Mouse (Mus musculus) neural tube, embryonic 12.5 days (tissue): Measurements from ENCODE around the gene Gm40193. TPM values are rescaled to one million over a fixed set of nuclear protein-coding genes. Genes with fewer than 3 reads are reported as not detected.

Source experiments
- ATAC-seq: fragments of 200-750 bp; cut with Nextera tagmentation; 2 replicates; pipeline ENCODE4 v1.8.0; 2017; ENCODE audit warnings: low read depth, mild to moderate bottlenecking, moderate TSS enrichment, moderate library complexity; ENCODE audit not compliant: low FRiP score
- H3K27ac ChIP-seq: fragments of 300-500 bp; sonication (generic); 2 replicates; pipeline ENCODE4 v1.5.1; 2016
- H3K27me3 ChIP-seq: fragments of 300-500 bp; sonication (generic); replicated peaks from 2 replicates; pipeline ENCODE4 v1.6.1; 2016; ENCODE audit warnings: mild to moderate bottlenecking
- H3K36me3 ChIP-seq: fragments of 300-500 bp; sonication (generic); 2 replicates; pipeline ENCODE4 v1.6.1; 2016; ENCODE audit warnings: mild to moderate bottlenecking
- H3K4me1 ChIP-seq: fragments of 300-500 bp; sonication (generic); 2 replicates; pipeline ENCODE4 v1.6.1; 2016
- H3K4me2 ChIP-seq: fragments of 300-500 bp; sonication (generic); replicated peaks from 2 replicates; pipeline ENCODE4 v1.6.1; 2016; ENCODE audit warnings: mild to moderate bottlenecking
- H3K4me3 ChIP-seq: fragments of 300-500 bp; sonication (generic); 2 replicates; pipeline ENCODE4 v1.5.1; 2016
- H3K9ac ChIP-seq: fragments of 300-500 bp; sonication (generic); 2 replicates; pipeline ENCODE4 v1.6.1; 2016; ENCODE audit warnings: mild to moderate bottlenecking
- H3K9me3 ChIP-seq: fragments of 300-500 bp; sonication (generic); 2 replicates; pipeline ENCODE4 v1.6.1; 2016; ENCODE audit warnings: mild to moderate bottlenecking
- WGBS: fragments of 180-500 bp; shearing (Covaris S2); methylation state at CpG from one replicate; pipeline ENCODE4 v1.1.7; 2016; 5-methylcytosine and 5-hydroxymethylcytosine counted together
- polyA plus RNA-seq: library from polyadenylated mRNA; unstranded; fragments of >200 nt; fragmentation: Nextera tagmentation; extraction: Ambion mirVana; gene quantifications from 2 replicates; pipeline ENCODE4 v1.2.1, GENCODE M21; 2016

Gm40193 gene
- polyA plus RNA-seq, 1 experiment from 2014 or later = not detected

DNA sequence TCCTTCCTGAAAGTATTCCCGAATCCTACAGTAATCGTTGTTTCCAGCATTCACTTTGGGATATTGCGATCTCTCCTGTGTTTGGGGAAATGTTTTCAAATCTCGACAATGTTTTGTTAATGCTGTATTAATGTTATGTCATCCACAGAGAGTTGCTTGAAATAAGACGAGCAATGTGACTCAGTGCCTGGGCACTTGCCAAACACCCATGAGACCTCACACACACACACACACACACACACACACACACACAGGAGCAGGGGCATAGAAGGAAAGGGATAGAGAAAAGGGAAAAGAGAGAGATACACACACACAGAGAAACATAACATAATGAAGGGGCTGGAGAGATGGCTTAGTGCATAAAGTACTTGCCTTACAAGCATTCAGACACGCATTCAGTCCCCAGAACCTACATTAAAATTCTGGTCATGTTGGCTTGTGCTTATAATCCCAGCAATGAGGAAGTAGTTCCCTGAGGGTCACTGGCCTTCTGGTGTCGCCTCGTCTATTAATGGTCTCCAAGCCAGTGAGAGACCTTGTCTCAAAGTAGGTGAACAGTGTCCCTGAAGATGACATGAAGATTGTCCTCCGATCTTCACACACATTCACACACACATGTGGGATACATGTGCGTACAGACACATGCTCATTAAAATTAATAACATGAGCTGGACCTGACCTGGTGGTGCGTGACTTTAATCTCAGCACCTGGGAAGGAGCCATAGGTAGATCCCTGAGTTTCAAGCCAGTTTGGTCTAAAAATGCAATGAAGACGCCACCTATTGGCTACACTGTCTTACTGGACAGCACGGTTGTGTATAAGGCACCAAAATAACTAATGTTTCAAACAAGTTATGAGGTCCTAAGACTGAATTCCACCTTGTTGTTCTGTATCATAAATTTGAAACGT lies 32.9 kb downstream of the Gm40193 start:
- no peaks in the 10 kb centered on the region for H3K36me3 ChIP-seq
- no peaks in the 10 kb centered on the region for H3K27me3 ChIP-seq
- H3K27ac ChIP-seq = no peak overlapping the region
- no peak overlapping the region for H3K9ac ChIP-seq
- no peaks in the 10 kb centered on the region for H3K4me1 ChIP-seq
- H3K4me2 ChIP-seq = no peak overlapping the region
- no peak overlapping the region for H3K4me3 ChIP-seq
- WGBS = 79% methylated on average over 14 of the region's 14 CpGs
- no peak for ATAC-seq
- no peaks in the 10 kb centered on the region for H3K9me3 ChIP-seq

DNA sequence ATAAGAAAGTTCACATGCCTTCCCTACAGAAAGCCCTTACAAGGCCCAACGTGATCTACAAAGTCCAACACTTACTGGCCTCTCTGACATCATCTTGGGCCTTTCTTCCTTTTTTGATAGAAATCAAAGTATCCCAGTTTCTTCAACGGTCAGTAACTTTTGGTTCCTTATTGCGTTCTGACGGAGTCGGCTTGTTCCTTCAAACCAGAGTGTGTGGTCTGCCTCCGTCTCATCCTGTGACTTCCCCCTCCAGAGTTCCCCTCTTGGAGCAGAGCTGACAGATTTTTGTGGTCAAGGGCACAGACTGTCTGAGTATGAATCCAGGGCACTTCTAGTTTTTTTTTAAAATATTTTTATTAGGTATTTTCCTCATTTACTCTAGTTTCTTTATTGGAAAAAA lies 43.1 kb downstream of the Gm40193 start:
- H3K36me3 ChIP-seq = no peaks in the 10 kb centered on the region
- H3K9ac ChIP-seq = no peak overlapping the region
- 91% methylated on average over 6 of the region's 6 CpGs for WGBS
- H3K27me3 ChIP-seq = no peaks in the 10 kb centered on the region
- no peak overlapping the region for H3K4me2 ChIP-seq
- no peak overlapping the region for H3K4me3 ChIP-seq
- no peak overlapping the region for H3K27ac ChIP-seq
- 0 out of 2 replicates have a peak, but pooled peaks cover 4% of the 10 kb centered on the region for H3K9me3 ChIP-seq
- no peaks in the 10 kb centered on the region for H3K4me1 ChIP-seq
- ATAC-seq = no peak

DNA sequence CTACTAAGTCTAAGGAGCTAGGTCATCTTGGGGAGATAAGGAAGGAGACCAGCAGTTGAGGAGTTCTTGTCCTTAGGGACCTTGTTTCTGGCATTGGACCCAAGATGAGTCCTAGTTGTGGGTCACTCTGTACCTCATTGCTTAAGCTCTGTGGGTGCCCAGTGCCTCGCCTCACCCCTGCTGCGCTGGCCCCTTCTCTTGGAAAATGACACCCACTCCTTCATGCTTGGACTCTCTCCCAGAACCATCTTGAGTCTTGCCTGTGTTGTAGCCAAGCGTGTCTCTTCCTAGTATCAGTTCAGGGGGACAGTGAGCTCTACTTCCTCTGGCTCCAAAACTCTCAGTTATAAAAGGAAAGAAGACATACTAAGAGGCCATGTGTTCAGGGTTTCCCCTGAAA lies 43.6 kb downstream of the Gm40193 start:
- no peak for ATAC-seq
- 86% methylated on average over 3 of the region's 3 CpGs for WGBS
- Histone ChIP-seq H3K9me3 (0 out of 2 replicates have a peak, but pooled peaks cover 4% of the 10 kb centered on the region), H3K36me3 (no peaks in the 10 kb centered on the region), H3K27ac (no peak overlapping the region), H3K4me1 (no peaks in the 10 kb centered on the region), H3K27me3 (no peaks in the 10 kb centered on the region), H3K4me2 (no peak overlapping the region), H3K9ac (no peak overlapping the region), H3K4me3 (no peak overlapping the region)

DNA sequence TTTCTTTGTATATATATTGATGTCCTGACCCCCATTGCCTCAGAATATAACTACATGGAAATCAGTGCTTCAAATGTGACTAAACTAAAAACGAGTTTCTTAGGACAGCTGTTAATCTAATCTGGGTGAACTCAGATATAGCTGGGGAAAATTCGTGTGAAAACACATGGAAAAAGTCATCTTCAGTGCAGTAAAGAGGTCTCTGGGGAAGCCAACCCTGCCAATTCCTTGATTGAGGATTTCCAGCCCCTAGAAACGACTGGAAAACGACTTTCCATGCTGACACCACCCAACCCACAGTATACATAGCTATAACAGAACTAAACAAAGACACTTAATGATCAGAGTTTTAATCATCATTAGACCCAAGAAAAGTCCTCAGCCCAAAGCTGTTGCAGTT lies 44.9 kb downstream of the Gm40193 start:
- H3K4me1 ChIP-seq = no peaks in the 10 kb centered on the region
- H3K27ac ChIP-seq = no peak overlapping the region
- WGBS = 49% methylated on average over 4 of the region's 4 CpGs
- no peak overlapping the region for H3K9ac ChIP-seq
- H3K4me2 ChIP-seq = no peak overlapping the region
- no peak for ATAC-seq
- H3K9me3 ChIP-seq = 0 out of 2 replicates have a peak, but pooled peaks cover 4% of the 10 kb centered on the region
- no peaks in the 10 kb centered on the region for H3K27me3 ChIP-seq
- H3K4me3 ChIP-seq = no peak overlapping the region
- H3K36me3 ChIP-seq = no peaks in the 10 kb centered on the region

DNA sequence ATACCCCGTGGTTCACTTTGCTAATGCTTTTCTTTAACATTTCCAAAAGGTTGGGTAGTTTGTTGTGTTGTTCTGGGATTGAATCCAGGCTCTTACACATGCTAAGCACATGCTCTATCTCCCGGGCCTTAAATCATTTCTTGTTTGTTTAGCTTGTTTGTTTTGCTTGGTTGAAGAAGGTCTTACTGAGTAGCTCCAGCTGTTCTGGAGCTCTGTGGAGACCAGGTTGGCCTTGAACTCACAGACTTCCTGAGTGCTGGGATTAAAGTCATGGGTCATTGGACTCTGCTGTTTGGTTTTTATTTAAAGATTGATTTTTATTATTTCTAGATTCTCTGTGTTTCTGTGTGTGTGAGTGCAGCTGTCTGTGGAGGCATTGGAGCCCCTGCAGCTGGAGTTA lies 47.2 kb downstream of the Gm40193 start:
- H3K4me3 ChIP-seq = no peak overlapping the region
- no peak overlapping the region for H3K4me2 ChIP-seq
- H3K27ac ChIP-seq = no peak overlapping the region
- 68% methylated on average over 2 of the region's 2 CpGs for whole genome bisulfite sequencing
- no peak overlapping the region for H3K9ac ChIP-seq
- no peak for ATAC-seq
- H3K36me3 ChIP-seq = no peaks in the 10 kb centered on the region
- no peaks in the 10 kb centered on the region for H3K27me3 ChIP-seq
- H3K4me1 ChIP-seq = no peaks in the 10 kb centered on the region
- H3K9me3 ChIP-seq = no peaks in the 10 kb centered on the region

Other genes with a start within 250 kb of the Gm40193 start
- gene Alox12e, start 210.3 kb downstream of the Gm40193 start, polyA plus RNA-seq = not detected in 2 replicates
- gene Alox15, start 180.9 kb downstream of the Gm40193 start, polyA plus RNA-seq = 0.13 TPM in 1 of 2 replicates, not detected in the other
- 37.6 and 38.2 TPM in 2 replicates for gene Pelp1, start 122.9 kb downstream of the Gm40193 start, polyA plus RNA-seq
- 36.0 and 36.4 TPM in 2 replicates for gene Arrb2, start 100.3 kb downstream of the Gm40193 start, polyA plus RNA-seq
- 35.8 and 38.8 TPM in 2 replicates for gene Med11, start 81.0 kb downstream of the Gm40193 start, polyA plus RNA-seq
- 0.34 and 0.63 TPM in 2 replicates for gene Zmynd15, start 73.5 kb downstream of the Gm40193 start, polyA plus RNA-seq
- 3.5 and 3.9 TPM in 2 replicates for gene Cxcl16, start 73.0 kb downstream of the Gm40193 start, polyA plus RNA-seq
- gene Tm4sf5, start 27.7 kb downstream of the Gm40193 start, polyA plus RNA-seq = not detected in 2 replicates
- not detected in 2 replicates for gene Vmo1, start 18.3 kb downstream of the Gm40193 start, polyA plus RNA-seq
- 0.22 and 0.42 TPM in 2 replicates for gene Gltpd2, start 13.7 kb downstream of the Gm40193 start, polyA plus RNA-seq
- 779 and 832 TPM in 2 replicates for gene Psmb6, start 7.6 kb downstream of the Gm40193 start, polyA plus RNA-seq
- gene Pld2, start 7.1 kb upstream of the Gm40193 start, polyA plus RNA-seq = 4.7 and 5.8 TPM in 2 replicates
- 15.8 and 16.6 TPM in 2 replicates for gene Mink1, start 29.9 kb upstream of the Gm40193 start, polyA plus RNA-seq
- not detected in 2 replicates for gene 4930544D05Rik, start 82.9 kb upstream of the Gm40193 start, polyA plus RNA-seq
- not detected in 2 replicates for gene Chrne, start 86.3 kb upstream of the Gm40193 start, polyA plus RNA-seq
- 0.26 and 0.49 TPM in 2 replicates for gene Gp1ba, start 106.2 kb upstream of the Gm40193 start, polyA plus RNA-seq
- 91.0 and 101 TPM in 2 replicates for gene Rnf167, start 114.3 kb upstream of the Gm40193 start, polyA plus RNA-seq
- gene Slc25a11, start 114.5 kb upstream of the Gm40193 start, polyA plus RNA-seq = 152 TPM in 2 replicates
- 1,155 and 1,157 TPM in 2 replicates for gene Pfn1, start 121.7 kb upstream of the Gm40193 start, polyA plus RNA-seq
- gene Eno3, start 124.3 kb upstream of the Gm40193 start, polyA plus RNA-seq = 19.3 and 20.1 TPM in 2 replicates
- 154 and 158 TPM in 2 replicates for gene Spag7, start 136.5 kb upstream of the Gm40193 start, polyA plus RNA-seq
- gene Camta2, start 155.2 kb upstream of the Gm40193 start, polyA plus RNA-seq = 15.2 and 16.7 TPM in 2 replicates
- 0.71 and 0.86 TPM in 2 replicates for gene Inca1, start 167.2 kb upstream of the Gm40193 start, polyA plus RNA-seq
- gene Kif1c, start 167.6 kb upstream of the Gm40193 start, polyA plus RNA-seq = 2.3 and 2.8 TPM in 2 replicates
- gene Zfp3, start 231.3 kb upstream of the Gm40193 start, polyA plus RNA-seq = 10.9 and 12.4 TPM in 2 replicates